Mouse (Mus musculus) gastrocnemius, adult 2 months (tissue): ENCODE data around the gene Samm50. TPM values are rescaled to one million over a fixed set of nuclear protein-coding genes. Genes with fewer than 3 reads are reported as not detected.

ENCODE experiments used
- DNase-seq: peaks from one replicate; pipeline ENCODE4 v3.0.0; 2022
- H3K27ac ChIP-seq: fragments of 200-600 bp; 2 replicates; pipeline ENCODE4 v1.8.1; 2022; ENCODE audit warnings: mild to moderate bottlenecking
- H3K4me3 ChIP-seq: fragments of 200-600 bp; 2 replicates; pipeline ENCODE4 v1.8.1; 2022; ENCODE audit warnings: mild to moderate bottlenecking, moderate library complexity
- CTCF ChIP-seq: fragments of 200-600 bp; IDR thresholded peaks from 2 replicates; pipeline ENCODE4 v1.8.1; 2022; ENCODE audit warnings: antibody characterized with exemption, mild to moderate bottlenecking, moderate library complexity
- intact Hi-C: fragments of 180-260 bp; cut with DNase I; formaldehyde crosslinking; loops from one replicate; pipeline ENCODE4 v1.15.1; 2025
- total RNA-seq, 2 experiments: library from RNA; stranded (reverse); gene quantifications; 2 replicates each; pipeline ENCODE4 v1.2.3; 2021

Gene Samm50
- total RNA-seq, 2 experiments from 2014 or later = 154 to 224 TPM

GRCm38 (mm10) chr15:84231113-84231712, 39.2 kb downstream of the Samm50 start:
- Histone ChIP-seq H3K4me3 (peak overlapping the region; percentile 85), H3K27ac (peak overlapping the region; percentile 97)
- intact Hi-C loops = no loop called here
- TF ChIP-seq CTCF = no peak
- DNase-seq = peak; percentile 50

- no peak; the same call in 1 of the 2 replicates for TF ChIP-seq CTCF
- intact Hi-C loops = no loop called here
- Histone ChIP-seq H3K27ac (peak within 1 kb of the TSS; percentile 97), H3K4me3 (peak within 1 kb of the TSS; percentile 85)
- peak; percentile 81 for DNase-seq
Observed at GRCm38 (mm10) chr15:84231721-84232561, 39.9 kb downstream of the Samm50 start, which contains the start of gene Parvb. TSS of gene Parvb (plus strand) at chr15:84232043.

- peak overlapping the region; percentile 97 for H3K27ac ChIP-seq
- no peak for DNase-seq
- TF ChIP-seq CTCF = no peak
- peak overlapping the region; percentile 85 for H3K4me3 ChIP-seq
- intact Hi-C loops = no loop called here
Observed at GRCm38 (mm10) chr15:84232609-84233008, 40.6 kb downstream of the Samm50 start.

GRCm38 (mm10) chr15:84234794-84235581, 42.9 kb downstream of the Samm50 start:
- DNase-seq = no peak
- intact Hi-C loops = no loop called here
- peak; percentile 31 for TF ChIP-seq CTCF
- H3K4me3 ChIP-seq = peak overlapping the region; percentile 43
- peak overlapping the region; percentile 73 for H3K27ac ChIP-seq

- intact Hi-C loops = no loop called here
- Histone ChIP-seq H3K4me3 (no peak overlapping the region), H3K27ac (peak overlapping the region; percentile 73)
- no peak for TF ChIP-seq CTCF
- DNase-seq = peak; percentile 56
Observed at GRCm38 (mm10) chr15:84235646-84236045, 43.6 kb downstream of the Samm50 start.

GRCm38 (mm10) chr15:84238552-84238951, 46.5 kb downstream of the Samm50 start:
- H3K4me3 ChIP-seq = no peak overlapping the region
- DNase-seq = no peak
- H3K27ac ChIP-seq = no peak overlapping the region
- intact Hi-C loops = no loop called here
- TF ChIP-seq CTCF = no peak

GRCm38 (mm10) chr15:84238991-84239401, 47.0 kb downstream of the Samm50 start:
- peak overlapping the region; percentile 89; the same call in 1 of the 2 replicates for H3K27ac ChIP-seq
- TF ChIP-seq CTCF = no peak
- DNase-seq = no peak
- no peak overlapping the region for H3K4me3 ChIP-seq
- intact Hi-C loops = no loop called here

GRCm38 (mm10) chr15:84241520-84241919, 49.5 kb downstream of the Samm50 start:
- peak overlapping the region; percentile 36; the same call in 1 of the 2 replicates for H3K4me3 ChIP-seq
- H3K27ac ChIP-seq = peak overlapping the region; percentile 89
- peak; percentile 76 for DNase-seq
- TF ChIP-seq CTCF = no peak
- intact Hi-C loops = no loop called here

GRCm38 (mm10) chr15:84245104-84245503, 53.1 kb downstream of the Samm50 start:
- peak overlapping the region; percentile 68 for H3K27ac ChIP-seq
- intact Hi-C loops = no loop called here
- DNase-seq = no peak
- no peak overlapping the region for H3K4me3 ChIP-seq
- TF ChIP-seq CTCF = no peak

GRCm38 (mm10) chr15:84246195-84246594, 54.2 kb downstream of the Samm50 start:
- intact Hi-C loops = no loop called here
- DNase-seq = no peak
- no peak for TF ChIP-seq CTCF
- Histone ChIP-seq H3K4me3 (no peak overlapping the region), H3K27ac (peak overlapping the region; percentile 24; the same call in 1 of the 2 replicates)

- intact Hi-C loops = no loop called here
- peak; percentile 17; the same call in 1 of the 2 replicates for TF ChIP-seq CTCF
- H3K27ac ChIP-seq = no peak overlapping the region
- no peak overlapping the region for H3K4me3 ChIP-seq
- DNase-seq = no peak
Observed at GRCm38 (mm10) chr15:84247309-84247708, 55.3 kb downstream of the Samm50 start.

- no peak for TF ChIP-seq CTCF
- H3K27ac ChIP-seq = peak overlapping the region; percentile 93
- intact Hi-C loops = loop anchor here (2.0 to 10.0 kb wide), 2 partner anchors 36 to 116 kb away; no protein-coding TSS in a partner anchor
- H3K4me3 ChIP-seq = peak overlapping the region; percentile 9
- DNase-seq = peak; percentile 84
Observed at GRCm38 (mm10) chr15:84251227-84251626, 59.2 kb downstream of the Samm50 start.

- no peak for TF ChIP-seq CTCF
- Histone ChIP-seq H3K27ac (peak overlapping the region; percentile 93), H3K4me3 (no peak overlapping the region)
- intact Hi-C loops = loop anchor here (10.0 kb wide), 1 partner anchor 118 kb away; no protein-coding TSS in a partner anchor
- no peak for DNase-seq
Observed at GRCm38 (mm10) chr15:84252645-84253044, 60.6 kb downstream of the Samm50 start.
